Mouse (Mus musculus) liver, postnatal 0 days (tissue): ENCODE measurements at regions not wholly inside any gene's neighbourhood (a gene's known extent, or its start where the extent isn't known, plus 50 kb on each side); places are given as distances from the start of the nearest gene placed in this dataset.
"Not testable (repeated sequence)": the region's sequence is repeated elsewhere in the genome, so short reads cannot be mapped to it uniquely, and the experiment has no call there.

Experiments
- CTCF ChIP-seq: sonication (generic); IDR thresholded peaks from 2 replicates; pipeline ENCODE4 v1.5.1; 2016; ENCODE audit warnings: antibody characterized with exemption, low read depth
- EP300 ChIP-seq: IDR thresholded peaks from 2 replicates; pipeline ENCODE4 v1.6.1; 2016; ENCODE audit warnings: antibody characterized with exemption, low read depth, mild to moderate bottlenecking

GRCm38 (mm10) chr3:7811301-7811700, 1191.1 kb upstream of the 1700008P02Rik start:
- not testable (repeated sequence) for TF ChIP-seq CTCF, EP300
